Mouse (Mus musculus) cortical plate, adult 2 months (tissue): ENCODE measurements around the gene Hist1h2bb. TPM values are rescaled to one million over a fixed set of nuclear protein-coding genes. Genes with fewer than 3 reads are reported as not detected.
"Not testable (repeated sequence)": the region's sequence is repeated elsewhere in the genome, so short reads cannot be mapped to it uniquely, and the experiment has no call there.

Source experiments
- H3K27ac ChIP-seq: fragments of 200-500 bp; 2 replicates; pipeline ENCODE4 v1.5.1; 2012; ENCODE audit warnings: low read length, control low read depth, inconsistent platforms; ENCODE audit not compliant: insufficient read depth
- H3K4me1 ChIP-seq: fragments of 200-500 bp; 2 replicates; pipeline ENCODE4 v1.6.1; 2011; ENCODE audit warnings: low read length; ENCODE audit not compliant: control insufficient read depth, insufficient read depth
- H3K4me3 ChIP-seq: fragments of 200-500 bp; 2 replicates; pipeline ENCODE4 v1.5.1; 2011; ENCODE audit warnings: mild to moderate bottlenecking, low read length, control low read depth; ENCODE audit not compliant: insufficient read depth
- CTCF ChIP-seq: fragments of 200-500 bp; IDR thresholded peaks from 2 replicates; pipeline ENCODE4 v1.5.1; 2011; ENCODE audit warnings: mild to moderate bottlenecking, control low read depth, low read length; ENCODE audit not compliant: insufficient read depth; ENCODE audit errors: extremely low read depth
- POLR2A ChIP-seq: fragments of 200-500 bp; IDR thresholded peaks from 2 replicates; pipeline ENCODE4 v1.6.1; 2011; ENCODE audit warnings: mild to moderate bottlenecking, low read length, control low read depth; ENCODE audit not compliant: insufficient read depth; ENCODE audit errors: extremely low read depth
- polyA plus RNA-seq: library from polyadenylated mRNA; depleted of rRNA; stranded (reverse); fragments of >200 nt; gene quantifications from 2 replicates; pipeline ENCODE4 v1.2.3, GENCODE M21; 2012

Gene Hist1h2bb
- polyA plus RNA-seq, 1 experiment, result 1.9 TPM

GRCm38 (mm10) chr13:23747892-23748288 is 1.4 kb downstream of the Hist1h2bb start:
- Histone ChIP-seq H3K4me1 (no peaks in the 10 kb centered on the region), H3K27ac (no peak overlapping the region)
- no peak for TF ChIP-seq POLR2A
- no peak for TF ChIP-seq CTCF

GRCm38 (mm10) chr13:23749563-23750121 is 3.1 kb downstream of the Hist1h2bb start:
- Histone ChIP-seq H3K27ac (no peak overlapping the region), H3K4me3 (no peak overlapping the region), H3K4me1 (no peaks in the 10 kb centered on the region)
- TF ChIP-seq CTCF (no peak), POLR2A (no peak)

More at GRCm38 (mm10) chr13:23747892-23748288, 1.4 kb downstream of the Hist1h2bb start:
- H3K4me3 ChIP-seq, result no peak overlapping the region

GRCm38 (mm10) chr13:23750839-23751477 is 4.4 kb downstream of the Hist1h2bb start, which contains the start of gene Hist1h2ab:
Gene Hist1h2ab, plus strand, starts transcription at chr13:23751126.
- peak within 1 kb of the TSS; percentile 98 for H3K27ac ChIP-seq
- peak within 1 kb of the TSS; percentile 40 for H3K4me3 ChIP-seq
- H3K4me1 ChIP-seq, result not testable (repeated sequence)
- peak; percentile 64; the same call in 1 of the 2 replicates for TF ChIP-seq POLR2A

GRCm38 (mm10) chr13:23751478-23751956 is 5.0 kb downstream of the Hist1h2bb start:
- Histone ChIP-seq H3K4me3 (peak overlapping the region; percentile 40), H3K4me1 (no peaks in the 10 kb centered on the region), H3K27ac (peak overlapping the region; percentile 82)
- no peak for TF ChIP-seq POLR2A
- TF ChIP-seq CTCF, result no peak

GRCm38 (mm10) chr13:23752067-23752741 is 5.7 kb downstream of the Hist1h2bb start, which contains the start of gene Hist1h3b:
Gene Hist1h3b, plus strand, starts transcription at chr13:23752267.
- H3K4me3 ChIP-seq, result peak within 1 kb of the TSS; percentile 40
- not testable (repeated sequence) for H3K4me1 ChIP-seq
- peak within 1 kb of the TSS; percentile 98 for H3K27ac ChIP-seq

GRCm38 (mm10) chr13:23752742-23753172 is 6.2 kb downstream of the Hist1h2bb start:
- no peak for TF ChIP-seq POLR2A
- no peak for TF ChIP-seq CTCF

GRCm38 (mm10) chr13:23753314-23754078 is 7.0 kb downstream of the Hist1h2bb start:
- TF ChIP-seq POLR2A (no peak), CTCF (no peak)
- H3K27ac ChIP-seq, result no peak overlapping the region
- H3K4me3 ChIP-seq, result no peak overlapping the region
- no peaks in the 10 kb centered on the region for H3K4me1 ChIP-seq

More at GRCm38 (mm10) chr13:23752742-23753172, 6.2 kb downstream of the Hist1h2bb start:
- Histone ChIP-seq H3K4me3 (no peak overlapping the region), H3K27ac (no peak overlapping the region), H3K4me1 (no peaks in the 10 kb centered on the region)

GRCm38 (mm10) chr13:23755000-23755399 is 8.5 kb downstream of the Hist1h2bb start:
- no peak overlapping the region for H3K27ac ChIP-seq
- no peak for TF ChIP-seq CTCF
- TF ChIP-seq POLR2A, result no peak
- no peaks in the 10 kb centered on the region for H3K4me1 ChIP-seq
- H3K4me3 ChIP-seq, result no peak overlapping the region

- TF ChIP-seq POLR2A, result peak; percentile 93
- TF ChIP-seq CTCF, result no peak
- Histone ChIP-seq H3K4me3 (peak within 1 kb of the TSS; percentile 51), H3K4me1 (no peaks in the 10 kb centered on the region), H3K27ac (peak within 1 kb of the TSS; percentile 32)
Observed at GRCm38 (mm10) chr13:23756790-23757189, 10.3 kb downstream of the Hist1h2bb start, which contains the start of gene Hist1h4b. Gene Hist1h4b, plus strand, starts transcription at chr13:23757013.
